Mouse (Mus musculus) heart, postnatal 36 days (tissue): Measurements from ENCODE around the gene Dmkn. TPM values are rescaled to one million over a fixed set of nuclear protein-coding genes. Genes with fewer than 3 reads are reported as not detected.
"Not testable (repeated sequence)": the region's sequence is repeated elsewhere in the genome, so short reads cannot be mapped to it uniquely, and the experiment has no call there.

Experiments
- DNase-seq, 2 experiments: peaks; one replicate each; pipeline ENCODE4 v3.0.0; 2021 to 2022
- intact Hi-C: fragments of 180-260 bp; cut with DNase I; formaldehyde crosslinking; loops from one replicate; pipeline ENCODE4 v1.15.1; 2025
- total RNA-seq, 2 experiments: library from RNA; stranded (reverse); gene quantifications; 2 replicates each; pipeline ENCODE4 v1.2.3; 2021

Gene Dmkn
- total RNA-seq, 2 experiments from 2014 or later, result 0.73 to 3.4 TPM

GRCm38 (mm10) chr7:30810319-30810718 lies 46.8 kb downstream of the Dmkn start:
- no peak for DNase-seq
- intact Hi-C loops, result no loop called here

- intact Hi-C loops, result no loop called here
- no peak for DNase-seq
These were observed 48.3 kb downstream of the Dmkn start for GRCm38 (mm10) chr7:30811757-30812290.

- DNase-seq, result no peak
- intact Hi-C loops, result no loop called here
These were observed 48.8 kb downstream of the Dmkn start for GRCm38 (mm10) chr7:30812291-30812807.

- no peak for DNase-seq
These were observed 56.6 kb downstream of the Dmkn start for GRCm38 (mm10) chr7:30820131-30820530.

GRCm38 (mm10) chr7:30820854-30821445 lies 57.4 kb downstream of the Dmkn start:
- intact Hi-C loops, result no loop called here
- no peak for DNase-seq

More at GRCm38 (mm10) chr7:30820131-30820530, 56.6 kb downstream of the Dmkn start:
- intact Hi-C loops, result no loop called here

GRCm38 (mm10) chr7:30821532-30821931 lies 58.0 kb downstream of the Dmkn start:
- intact Hi-C loops, result no loop called here
- no peak for DNase-seq

- intact Hi-C loops, result no loop called here
- no peak for DNase-seq
These were observed 60.1 kb downstream of the Dmkn start, which contains the start of gene Ffar2 for GRCm38 (mm10) chr7:30823675-30824074. Ffar2 (minus strand) TSS chr7:30823775.

- DNase-seq, result no peak
- intact Hi-C loops, result no loop called here
These were observed 60.8 kb downstream of the Dmkn start for GRCm38 (mm10) chr7:30824306-30824705.

GRCm38 (mm10) chr7:30826660-30827059 lies 63.1 kb downstream of the Dmkn start:
- no peak for DNase-seq
- intact Hi-C loops, result no loop called here

DNA sequence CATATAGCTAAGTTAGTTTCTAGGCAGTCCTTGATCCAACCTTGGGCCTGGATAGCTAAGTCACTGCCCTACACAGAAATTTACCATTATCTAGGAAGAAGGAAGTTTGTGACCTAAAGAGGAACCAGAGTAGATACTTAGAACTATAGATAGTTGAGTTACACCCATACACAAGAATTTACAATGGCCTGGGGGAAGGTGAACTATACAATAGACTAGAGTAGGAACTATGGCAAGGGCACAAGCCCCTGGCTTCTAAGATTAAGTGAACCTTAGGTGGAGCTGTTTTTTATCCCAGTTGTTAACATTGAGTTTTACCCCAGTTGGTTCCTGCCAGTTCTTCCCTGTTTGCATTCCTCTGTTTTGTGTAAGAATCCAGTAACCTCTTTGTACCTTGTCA lies 65.3 kb downstream of the Dmkn start:
- DNase-seq, intact Hi-C loops: not testable (repeated sequence)

- intact Hi-C loops, result no loop called here
These were observed 65.9 kb downstream of the Dmkn start for GRCm38 (mm10) chr7:30829428-30829827.

More at GRCm38 (mm10) chr7:30829428-30829827, 65.9 kb downstream of the Dmkn start:
- DNase-seq, result no peak

Other genes starting within 250 kb of the Dmkn start
- gene Arhgap33, start 228.7 kb upstream of the Dmkn start, total RNA-seq, result under 1 TPM; 0.56 to 0.89 TPM
- 100 to 1,000 TPM; 749 to 757 TPM for gene Hspb6, start 211.6 kb upstream of the Dmkn start, total RNA-seq
- gene Proser3, start 211.5 kb upstream of the Dmkn start, total RNA-seq, result 1 to 10 TPM; 3.3 to 5.4 TPM
- gene Lin37, start 203.9 kb upstream of the Dmkn start, total RNA-seq, result 10 to 100 TPM; 13.4 to 16.0 TPM
- gene U2af1l4, start 200.5 kb upstream of the Dmkn start, total RNA-seq, result 10 to 100 TPM; 62.9 to 63.4 TPM
- 1 to 10 TPM; 1.4 to 1.6 TPM for gene Gm49396, start 200.4 kb upstream of the Dmkn start, total RNA-seq
- gene Psenen, start 200.1 kb upstream of the Dmkn start, total RNA-seq, result 10 to 100 TPM; 75.8 to 81.6 TPM
- gene Igflr1, start 198.3 kb upstream of the Dmkn start, total RNA-seq, result 1 to 10 TPM in 1 of 2 experiments, under 1 TPM in 1; 0.67 to 1.2 TPM
- 10 to 100 TPM; 18.5 to 20.5 TPM for gene Kmt2b, start 175.0 kb upstream of the Dmkn start, total RNA-seq
- not detected for gene Zbtb32, start 164.8 kb upstream of the Dmkn start, total RNA-seq
- gene Upk1a, start 150.9 kb upstream of the Dmkn start, total RNA-seq, result under 1 TPM; 0.19 to 0.56 TPM
- gene Cox6b1, start 137.6 kb upstream of the Dmkn start, total RNA-seq, result 1,000 to 10,000 TPM; 4,758 to 4,785 TPM
- gene Etv2, start 127.9 kb upstream of the Dmkn start, total RNA-seq, result not detected
- 10 to 100 TPM; 51.9 to 54.5 TPM for gene Rbm42, start 113.4 kb upstream of the Dmkn start, total RNA-seq
- gene Haus5, start 98.8 kb upstream of the Dmkn start, total RNA-seq, result 1 to 10 TPM; 6.0 to 6.4 TPM
- under 1 TPM in 1 of 2 experiments, not detected in 1; 0.49 TPM for gene Pmis2, start 92.2 kb upstream of the Dmkn start, total RNA-seq
- not detected for gene 2200002J24Rik, start 64.8 kb upstream of the Dmkn start, total RNA-seq
- gene Atp4a, start 51.5 kb upstream of the Dmkn start, total RNA-seq, result under 1 TPM in 1 of 2 experiments, not detected in 1; 0.14 TPM
- 100 to 1,000 TPM; 236 to 272 TPM for gene Tmem147, start 34.2 kb upstream of the Dmkn start, total RNA-seq
- gene Gapdhs, start 20.1 kb upstream of the Dmkn start, total RNA-seq, result not detected
- 1 to 10 TPM; 1.7 to 2.9 TPM for gene Sbsn, start 12.3 kb upstream of the Dmkn start, total RNA-seq
- not detected for gene Krtdap, start 24.1 kb downstream of the Dmkn start, total RNA-seq
- under 1 TPM in 1 of 2 experiments, not detected in 1; 0.14 TPM for gene Ffar2, start 60.0 kb downstream of the Dmkn start, total RNA-seq
- gene Ffar3, start 92.4 kb downstream of the Dmkn start, total RNA-seq, result not detected
- gene Ffar1, start 97.8 kb downstream of the Dmkn start, total RNA-seq, result not detected
- gene Cd22, start 116.6 kb downstream of the Dmkn start, total RNA-seq, result 1 to 10 TPM in 1 of 2 experiments, under 1 TPM in 1; 0.46 to 1.7 TPM
- gene Mag, start 151.1 kb downstream of the Dmkn start, total RNA-seq, result not detected
- 1 to 10 TPM; 2.9 to 4.6 TPM for gene Hamp2, start 160.9 kb downstream of the Dmkn start, total RNA-seq
- 10 to 100 TPM; 20.2 to 36.3 TPM for gene Hamp, start 180.3 kb downstream of the Dmkn start, total RNA-seq
- gene Usf2, start 193.0 kb downstream of the Dmkn start, total RNA-seq, result 100 to 1,000 TPM; 107 to 112 TPM
- 1 to 10 TPM; 3.7 to 5.1 TPM for gene Lsr, start 209.7 kb downstream of the Dmkn start, total RNA-seq
- under 1 TPM in 1 of 2 experiments, not detected in 1; 0.17 TPM for gene Fam187b, start 210.0 kb downstream of the Dmkn start, total RNA-seq